Mouse (Mus musculus) lung, adult 2 months (tissue): Measurements from ENCODE around the gene Rnaseh2b.

Experiments used
- CTCF ChIP-seq: fragments of 200-500 bp; IDR thresholded peaks from 2 replicates; pipeline ENCODE4 v1.5.1; 2011; ENCODE audit warnings: mild to moderate bottlenecking, low read length, control low read depth; ENCODE audit not compliant: insufficient read depth
- POLR2A ChIP-seq: fragments of 200-500 bp; IDR thresholded peaks from 2 replicates; pipeline ENCODE4 v1.6.1; 2011; ENCODE audit warnings: low read depth, mild to moderate bottlenecking, control low read depth, low read length, borderline replicate concordance; ENCODE audit errors: extremely low read depth

DNA sequence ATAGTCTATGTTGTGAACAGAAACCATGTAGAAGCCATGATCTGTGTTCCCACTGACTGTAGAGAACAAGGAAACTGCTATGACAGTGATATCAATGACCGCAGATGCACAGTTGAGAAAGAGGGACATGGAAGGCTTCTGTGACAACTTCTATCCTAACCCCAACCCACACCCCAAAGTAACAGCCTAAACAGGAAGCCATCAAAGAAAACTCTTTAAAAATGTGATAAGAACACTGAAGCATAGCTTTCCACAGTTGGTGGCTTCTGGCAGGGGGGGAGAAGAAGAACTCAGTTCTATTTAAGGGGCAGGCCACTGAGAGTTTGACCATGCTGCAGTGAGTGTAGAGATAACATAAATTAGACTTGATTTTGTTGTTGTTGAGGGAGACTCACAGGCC is 19.3 kb downstream of the Rnaseh2b start:
- no peak for TF ChIP-seq POLR2A
- TF ChIP-seq CTCF: no peak
